Mouse (Mus musculus): Measurements from ENCODE around the gene Zbtb16. TPM values are rescaled to one million over a fixed set of nuclear protein-coding genes. Genes with fewer than 3 reads are reported as not detected.

Zbtb16 gene
- polyA plus RNA-seq, 1 experiment: 4.1 TPM

DNA sequence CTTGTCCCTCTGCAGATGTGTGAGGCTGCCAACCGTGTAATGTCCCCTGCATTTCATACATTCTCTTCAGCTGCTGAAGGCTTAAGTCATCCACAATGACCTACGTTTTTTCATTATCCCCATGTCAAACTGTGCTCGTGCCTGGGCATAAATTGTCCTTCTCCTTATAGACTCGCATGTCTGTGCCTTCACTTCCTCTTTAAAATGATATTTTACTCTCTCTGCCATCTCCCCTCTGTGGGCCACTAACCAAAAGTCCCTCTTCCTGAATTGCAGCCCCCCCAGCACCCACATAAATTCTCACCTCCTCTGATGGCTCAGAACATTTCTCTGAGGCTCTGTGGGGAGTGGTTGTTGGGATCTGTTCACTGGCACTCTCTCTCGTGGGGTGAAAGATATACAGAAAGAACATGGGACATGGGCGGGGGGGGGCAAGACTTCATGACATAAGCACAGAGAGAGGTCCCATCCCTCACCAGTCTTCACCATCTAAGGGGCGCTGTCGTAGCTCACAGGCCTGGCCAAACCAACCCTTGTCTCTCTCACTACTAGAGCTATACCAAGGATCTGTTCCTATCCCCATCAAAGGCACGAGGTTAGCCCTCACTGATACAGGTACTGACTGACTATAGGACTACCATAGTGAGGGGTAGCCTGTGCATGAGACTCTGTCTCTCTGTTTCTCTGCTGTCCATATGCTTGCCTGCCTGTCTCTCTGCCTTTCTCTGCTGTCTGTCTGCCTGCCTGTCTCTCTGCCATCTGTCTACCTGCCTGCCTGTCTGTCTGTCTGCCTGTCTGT lies 174.6 kb downstream of the Zbtb16 start:
- no peak overlapping the region for H3K27ac ChIP-seq (ENCODE audit: control insufficient read depth, insufficient read depth, low read length)
- TF ChIP-seq POLR2A (IDR thresholded peaks at IDR 0.05; ENCODE audit: control insufficient read depth, extremely low read depth, insufficient read depth, low read length, poor library complexity): no peak
- TF ChIP-seq CTCF (IDR thresholded peaks at IDR 0.05; ENCODE audit: borderline replicate concordance, control insufficient read depth, extremely low read depth, insufficient read depth, low read length, poor library complexity): no peak
- no peaks in the 10 kb centered on the region for H3K36me3 ChIP-seq (ENCODE audit: control insufficient read depth, insufficient read depth, low read length)
- WGBS: 52% methylated on average over 9 of the region's 9 CpGs
- no peak for DNase-seq
- H3K4me3 ChIP-seq (ENCODE audit: control insufficient read depth, insufficient read depth, low read length): no peak overlapping the region
- H3K4me1 ChIP-seq (replicated peaks; ENCODE audit: control insufficient read depth, insufficient read depth, low read length): no peaks in the 10 kb centered on the region; the same call in 1 of the 2 replicates
- no peaks in the 10 kb centered on the region for H3K27me3 ChIP-seq (ENCODE audit: control insufficient read depth, insufficient read depth, low read length)

- Histone ChIP-seq H3K27ac (ENCODE audit: control insufficient read depth, insufficient read depth, low read length) (no peak overlapping the region), H3K4me1 (replicated peaks; ENCODE audit: control insufficient read depth, insufficient read depth, low read length) (peaks cover 3% of the 10 kb centered on the region), H3K27me3 (ENCODE audit: control insufficient read depth, insufficient read depth, low read length) (no peaks in the 10 kb centered on the region), H3K4me3 (ENCODE audit: control insufficient read depth, insufficient read depth, low read length) (no peak overlapping the region), H3K36me3 (ENCODE audit: control insufficient read depth, insufficient read depth, low read length) (no peaks in the 10 kb centered on the region)
- WGBS: 31% methylated on average over 5 of the region's 5 CpGs
- TF ChIP-seq POLR2A (IDR thresholded peaks at IDR 0.05; ENCODE audit: control insufficient read depth, extremely low read depth, insufficient read depth, low read length, poor library complexity): no peak
- no peak for TF ChIP-seq CTCF (IDR thresholded peaks at IDR 0.05; ENCODE audit: borderline replicate concordance, control insufficient read depth, extremely low read depth, insufficient read depth, low read length, poor library complexity)
- no peak for DNase-seq
Observed at GRCm38 (mm10) chr9:48655525-48656169, 180.4 kb downstream of the Zbtb16 start.

DNA sequence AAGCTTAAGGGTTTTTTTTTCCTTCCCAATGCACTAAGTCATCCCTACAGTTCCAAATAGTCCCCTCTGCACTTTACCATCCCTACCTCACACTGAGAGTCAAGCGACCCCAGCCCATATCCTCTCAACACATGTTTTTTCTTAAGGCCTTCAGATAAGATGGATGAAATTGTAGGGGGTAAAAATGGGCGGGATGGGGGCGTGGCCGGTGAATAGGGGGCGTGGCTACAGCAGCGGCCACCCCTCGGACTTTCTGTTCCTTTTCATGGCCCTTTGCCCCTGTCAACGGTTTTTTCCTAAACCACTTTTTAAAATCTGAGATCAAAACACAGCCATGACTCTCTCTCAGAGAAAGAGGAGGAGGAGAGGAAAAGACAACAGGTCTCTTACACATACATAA lies 181.3 kb downstream of the Zbtb16 start:
- Histone ChIP-seq H3K36me3 (ENCODE audit: control insufficient read depth, insufficient read depth, low read length) (no peaks in the 10 kb centered on the region), H3K4me1 (replicated peaks; ENCODE audit: control insufficient read depth, insufficient read depth, low read length) (peaks cover 12% of the 10 kb centered on the region), H3K27ac (ENCODE audit: control insufficient read depth, insufficient read depth, low read length) (no peak overlapping the region), H3K4me3 (ENCODE audit: control insufficient read depth, insufficient read depth, low read length) (no peak overlapping the region), H3K27me3 (ENCODE audit: control insufficient read depth, insufficient read depth, low read length) (no peaks in the 10 kb centered on the region)
- TF ChIP-seq POLR2A (IDR thresholded peaks at IDR 0.05; ENCODE audit: control insufficient read depth, extremely low read depth, insufficient read depth, low read length, poor library complexity) (no peak), CTCF (IDR thresholded peaks at IDR 0.05; ENCODE audit: borderline replicate concordance, control insufficient read depth, extremely low read depth, insufficient read depth, low read length, poor library complexity) (no peak)
- 43% methylated on average over 8 of the region's 8 CpGs for WGBS
- DNase-seq: no peak

- H3K4me1 ChIP-seq (replicated peaks; ENCODE audit: control insufficient read depth, insufficient read depth, low read length): peaks cover 19% of the 10 kb centered on the region
- H3K27me3 ChIP-seq (ENCODE audit: control insufficient read depth, insufficient read depth, low read length): no peaks in the 10 kb centered on the region
- no peak overlapping the region for H3K4me3 ChIP-seq (ENCODE audit: control insufficient read depth, insufficient read depth, low read length)
- 87% methylated on average over 7 of the region's 7 CpGs for WGBS
- H3K36me3 ChIP-seq (ENCODE audit: control insufficient read depth, insufficient read depth, low read length): no peaks in the 10 kb centered on the region
- no peak for DNase-seq
- TF ChIP-seq POLR2A (IDR thresholded peaks at IDR 0.05; ENCODE audit: control insufficient read depth, extremely low read depth, insufficient read depth, low read length, poor library complexity) (no peak), CTCF (IDR thresholded peaks at IDR 0.05; ENCODE audit: borderline replicate concordance, control insufficient read depth, extremely low read depth, insufficient read depth, low read length, poor library complexity) (no peak)
- H3K27ac ChIP-seq (ENCODE audit: control insufficient read depth, insufficient read depth, low read length): no peak overlapping the region
Observed at GRCm38 (mm10) chr9:48653399-48654070, 182.5 kb downstream of the Zbtb16 start.

- Histone ChIP-seq H3K4me3 (ENCODE audit: control insufficient read depth, insufficient read depth, low read length) (no peak overlapping the region), H3K4me1 (replicated peaks; ENCODE audit: control insufficient read depth, insufficient read depth, low read length) (peaks cover 19% of the 10 kb centered on the region), H3K36me3 (ENCODE audit: control insufficient read depth, insufficient read depth, low read length) (no peaks in the 10 kb centered on the region), H3K27ac (ENCODE audit: control insufficient read depth, insufficient read depth, low read length) (no peak overlapping the region), H3K27me3 (ENCODE audit: control insufficient read depth, insufficient read depth, low read length) (no peaks in the 10 kb centered on the region)
- DNase-seq: no peak
- 90% methylated on average over 4 of the region's 4 CpGs for WGBS
- TF ChIP-seq POLR2A (IDR thresholded peaks at IDR 0.05; ENCODE audit: control insufficient read depth, extremely low read depth, insufficient read depth, low read length, poor library complexity) (no peak), CTCF (IDR thresholded peaks at IDR 0.05; ENCODE audit: borderline replicate concordance, control insufficient read depth, extremely low read depth, insufficient read depth, low read length, poor library complexity) (no peak)
Observed at GRCm38 (mm10) chr9:48652026-48652425, 184.0 kb downstream of the Zbtb16 start.

DNA sequence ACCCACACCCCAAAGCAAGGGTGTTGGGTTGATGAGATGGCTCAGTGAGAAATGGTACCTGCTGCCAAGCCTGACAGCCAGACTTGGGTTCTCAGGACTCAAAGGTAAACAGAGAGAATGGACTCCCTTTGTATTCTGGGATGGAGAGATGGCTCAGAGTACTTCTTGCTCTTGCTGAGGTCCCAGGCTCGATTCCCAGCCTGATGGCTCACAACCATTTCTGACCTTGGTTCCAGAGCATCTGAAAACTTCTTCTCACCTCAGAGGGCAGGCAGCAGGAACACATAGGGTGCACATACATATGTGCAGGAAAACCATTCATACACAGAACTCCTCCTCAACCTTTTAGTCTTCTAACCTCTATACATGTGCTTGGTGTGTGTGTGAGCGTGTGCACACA lies 185.2 kb downstream of the Zbtb16 start:
- TF ChIP-seq POLR2A (IDR thresholded peaks at IDR 0.05; ENCODE audit: control insufficient read depth, extremely low read depth, insufficient read depth, low read length, poor library complexity): no peak
- 90% methylated on average over 2 of the region's 2 CpGs for WGBS
- DNase-seq: no peak
- H3K36me3 ChIP-seq (ENCODE audit: control insufficient read depth, insufficient read depth, low read length): no peaks in the 10 kb centered on the region
- H3K27ac ChIP-seq (ENCODE audit: control insufficient read depth, insufficient read depth, low read length): no peak overlapping the region
- H3K27me3 ChIP-seq (ENCODE audit: control insufficient read depth, insufficient read depth, low read length): no peaks in the 10 kb centered on the region
- H3K4me3 ChIP-seq (ENCODE audit: control insufficient read depth, insufficient read depth, low read length): no peak overlapping the region
- peaks cover 19% of the 10 kb centered on the region for H3K4me1 ChIP-seq (replicated peaks; ENCODE audit: control insufficient read depth, insufficient read depth, low read length)

Measured in thymus, adult 2 months (tissue).